Mouse (Mus musculus): ENCODE measurements around the gene Colgalt2. TPM values are rescaled to one million over a fixed set of nuclear protein-coding genes. Genes with fewer than 3 reads are reported as not detected.

Gene Colgalt2
- polyA plus RNA-seq, 1 experiment from 2014 or later, result 1.4 TPM

GRCm38 (mm10) chr1:152458996-152459395 is 59.4 kb downstream of the Colgalt2 start:
- Histone ChIP-seq H3K27me3 (replicated peaks) (no peaks in the 10 kb centered on the region), H3K4me3 (replicated peaks) (no peak overlapping the region), H3K4me2 (replicated peaks) (no peak overlapping the region), H3K4me1 (replicated peaks) (no peaks in the 10 kb centered on the region; the same call in 1 of the 2 replicates), H3K9ac (no peak overlapping the region), H3K36me3 (no peaks in the 10 kb centered on the region), H3K9me3 (no peaks in the 10 kb centered on the region), H3K27ac (no peak overlapping the region)
- ATAC-seq, result no peak
- 91% methylated on average over 7 of the region's 7 CpGs for WGBS

DNA sequence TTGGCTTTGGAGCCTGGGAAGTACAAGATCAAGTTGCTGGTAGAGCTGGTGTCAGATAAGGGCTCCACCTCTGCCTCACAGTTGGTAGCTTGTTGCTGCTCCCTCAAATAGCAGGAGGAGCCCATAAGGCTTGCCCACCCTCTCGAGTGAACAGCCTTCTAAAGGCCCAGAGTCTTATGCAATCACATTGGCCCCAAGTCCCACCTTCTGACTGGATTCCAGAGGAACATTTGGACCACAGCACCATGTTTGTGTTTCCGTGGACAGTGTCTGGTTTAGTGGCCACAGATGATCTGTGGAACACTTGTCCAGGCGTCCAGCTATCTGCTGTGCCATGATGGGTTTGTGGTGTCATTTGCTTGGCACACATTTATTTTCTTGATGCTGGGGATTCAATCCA is 61.3 kb downstream of the Colgalt2 start:
- Histone ChIP-seq H3K27ac (no peak overlapping the region), H3K36me3 (no peaks in the 10 kb centered on the region), H3K4me1 (replicated peaks) (no peaks in the 10 kb centered on the region; the same call in 1 of the 2 replicates), H3K4me2 (replicated peaks) (no peak overlapping the region), H3K27me3 (replicated peaks) (no peaks in the 10 kb centered on the region), H3K4me3 (replicated peaks) (no peak overlapping the region), H3K9me3 (no peaks in the 10 kb centered on the region), H3K9ac (no peak overlapping the region)
- 80% methylated on average over 3 of the region's 3 CpGs for WGBS
- ATAC-seq, result no peak

DNA sequence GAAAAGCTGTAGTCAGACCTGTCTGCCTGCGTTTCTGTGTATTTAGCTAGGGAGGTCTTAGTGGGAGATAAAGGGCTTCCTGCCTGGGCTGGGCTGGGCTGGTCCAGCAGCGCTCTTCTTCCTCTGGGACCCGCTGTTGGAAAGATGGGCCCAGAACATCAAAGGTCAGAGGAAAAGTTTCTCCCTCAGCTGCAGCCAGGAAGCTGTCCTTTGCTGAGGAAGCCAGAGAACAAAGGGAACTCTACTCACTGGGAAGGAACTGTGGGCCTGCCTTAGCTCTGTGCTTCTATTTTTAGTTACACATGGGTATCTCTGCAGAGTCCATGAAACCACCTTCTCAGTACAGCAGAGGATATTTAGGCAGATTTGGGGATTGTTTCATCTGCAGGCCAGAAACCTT is 62.2 kb downstream of the Colgalt2 start:
- peak; percentile 36; the same call in 1 of the 2 replicates for ATAC-seq
- H3K36me3 ChIP-seq, result no peaks in the 10 kb centered on the region
- H3K4me3 ChIP-seq (replicated peaks), result no peak overlapping the region
- no peak overlapping the region for H3K4me2 ChIP-seq (replicated peaks)
- 27% methylated on average over 3 of the region's 3 CpGs for WGBS
- H3K27me3 ChIP-seq (replicated peaks), result no peaks in the 10 kb centered on the region
- no peaks in the 10 kb centered on the region for H3K9me3 ChIP-seq
- H3K4me1 ChIP-seq (replicated peaks), result no peaks in the 10 kb centered on the region; the same call in 1 of the 2 replicates
- H3K9ac ChIP-seq, result no peak overlapping the region
- H3K27ac ChIP-seq, result no peak overlapping the region

DNA sequence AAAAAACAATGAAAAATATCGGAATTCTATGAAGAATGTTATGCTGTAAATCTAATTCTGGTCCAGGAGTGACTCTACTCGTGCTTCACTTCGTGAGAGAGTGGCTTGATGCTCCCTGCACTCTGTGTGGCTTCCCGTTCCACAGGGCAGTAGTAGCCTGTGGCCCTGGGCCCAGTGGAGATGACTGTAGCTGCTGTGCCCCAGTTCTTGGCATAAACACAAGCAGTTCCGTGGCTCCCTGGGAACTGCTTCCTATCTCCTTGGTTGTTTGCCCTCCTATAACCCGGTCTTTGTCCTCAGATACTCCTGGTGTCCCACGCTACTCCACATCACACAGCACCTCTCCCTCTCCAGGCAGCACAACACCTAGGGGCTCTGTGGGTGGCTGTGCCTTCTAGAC is 62.7 kb downstream of the Colgalt2 start:
- no peaks in the 10 kb centered on the region for H3K36me3 ChIP-seq
- H3K27me3 ChIP-seq (replicated peaks), result no peaks in the 10 kb centered on the region
- H3K4me3 ChIP-seq (replicated peaks), result no peak overlapping the region
- H3K4me1 ChIP-seq (replicated peaks), result no peaks in the 10 kb centered on the region; the same call in 1 of the 2 replicates
- H3K9ac ChIP-seq, result no peak overlapping the region
- no peaks in the 10 kb centered on the region for H3K9me3 ChIP-seq
- H3K27ac ChIP-seq, result no peak overlapping the region
- 69% methylated on average over 7 of the region's 7 CpGs for whole genome bisulfite sequencing
- no peak overlapping the region for H3K4me2 ChIP-seq (replicated peaks)
- no peak for ATAC-seq

GRCm38 (mm10) chr1:152466280-152466679 is 66.7 kb downstream of the Colgalt2 start:
- Histone ChIP-seq H3K4me2 (replicated peaks) (no peak overlapping the region), H3K27ac (no peak overlapping the region), H3K9ac (no peak overlapping the region), H3K36me3 (no peaks in the 10 kb centered on the region), H3K27me3 (replicated peaks) (no peaks in the 10 kb centered on the region), H3K4me3 (replicated peaks) (no peak overlapping the region), H3K9me3 (no peaks in the 10 kb centered on the region), H3K4me1 (replicated peaks) (no peaks in the 10 kb centered on the region; the same call in 1 of the 2 replicates)
- WGBS, result 21% methylated on average over 3 of the region's 3 CpGs
- peak; percentile 55; the same call in 1 of the 2 replicates for ATAC-seq

DNA sequence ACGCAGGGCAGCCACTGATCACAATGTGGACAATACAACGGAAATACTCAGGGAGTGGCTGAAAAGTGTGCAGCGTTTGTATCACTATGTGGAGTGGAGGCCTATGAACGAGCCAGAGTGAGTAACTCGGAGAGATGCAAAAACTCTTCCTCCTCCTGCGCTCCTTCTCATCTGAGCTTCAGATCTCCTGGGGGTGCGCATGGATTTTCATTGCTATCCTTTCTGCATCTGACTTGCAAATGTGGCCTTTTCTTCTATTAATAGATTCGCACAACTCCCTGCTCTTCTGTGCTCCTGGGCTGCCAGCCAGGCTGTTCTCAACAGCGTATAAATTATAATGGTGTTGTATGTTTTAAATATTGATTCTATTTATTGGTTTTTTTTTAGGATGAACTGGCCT is 68.8 kb downstream of the Colgalt2 start:
- H3K27me3 ChIP-seq (replicated peaks), result no peaks in the 10 kb centered on the region
- H3K36me3 ChIP-seq, result no peaks in the 10 kb centered on the region
- no peak overlapping the region for H3K4me2 ChIP-seq (replicated peaks)
- H3K27ac ChIP-seq, result no peak overlapping the region
- no peaks in the 10 kb centered on the region for H3K9me3 ChIP-seq
- 76% methylated on average over 9 of the region's 9 CpGs for WGBS
- H3K9ac ChIP-seq, result no peak overlapping the region
- no peak overlapping the region for H3K4me3 ChIP-seq (replicated peaks)
- ATAC-seq, result no peak
- no peaks in the 10 kb centered on the region for H3K4me1 ChIP-seq (replicated peaks)

DNA sequence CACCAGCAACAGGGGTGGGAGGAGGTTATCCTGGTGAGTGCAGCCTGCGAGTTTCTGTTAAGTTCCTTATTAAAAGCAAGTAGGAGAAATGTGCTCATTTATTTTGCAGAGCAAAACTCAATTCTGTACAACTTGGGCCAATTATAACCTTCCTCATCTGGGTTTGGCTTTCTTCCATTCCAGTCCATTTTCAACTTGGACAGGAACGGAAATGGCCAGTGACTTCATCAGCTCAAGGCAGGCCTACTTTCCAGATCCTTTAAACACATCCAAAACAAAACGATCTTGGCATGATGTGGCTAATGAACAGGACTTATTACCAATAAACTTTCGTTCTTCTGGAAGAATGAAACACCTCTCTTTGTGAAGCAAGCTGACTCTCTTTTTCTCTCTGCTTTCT is 76.5 kb downstream of the Colgalt2 start:
- Histone ChIP-seq H3K36me3 (no peaks in the 10 kb centered on the region), H3K27ac (no peak overlapping the region), H3K4me1 (replicated peaks) (no peaks in the 10 kb centered on the region), H3K27me3 (replicated peaks) (no peaks in the 10 kb centered on the region), H3K9ac (no peak overlapping the region), H3K9me3 (no peaks in the 10 kb centered on the region), H3K4me2 (replicated peaks) (no peak overlapping the region), H3K4me3 (replicated peaks) (no peak overlapping the region)
- no peak for ATAC-seq
- 79% methylated on average over 4 of the region's 4 CpGs for WGBS

DNA sequence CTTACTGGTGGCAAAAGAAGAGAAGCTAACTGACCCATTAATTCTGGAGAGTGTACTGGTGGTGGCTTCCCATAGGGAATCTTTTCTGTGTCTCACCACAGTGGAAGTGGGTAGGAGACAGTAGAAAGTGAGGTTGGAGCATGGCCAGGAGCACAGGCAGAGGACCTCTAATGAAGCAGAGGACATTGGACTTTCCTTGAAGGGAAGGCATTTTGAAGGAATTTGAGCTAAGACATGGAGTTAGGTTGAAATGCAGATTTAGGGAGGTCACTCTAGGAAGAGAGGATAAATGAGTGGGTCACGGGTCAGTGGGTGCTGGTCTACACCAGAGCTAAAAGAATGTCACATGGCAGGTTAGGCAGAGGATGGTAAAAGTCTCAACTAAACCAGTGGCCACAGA is 91.2 kb downstream of the Colgalt2 start:
- H3K9ac ChIP-seq, result no peak overlapping the region
- no peaks in the 10 kb centered on the region for H3K27me3 ChIP-seq (replicated peaks)
- 80% methylated on average over 1 of the region's 1 CpGs for WGBS
- no peak overlapping the region for H3K4me3 ChIP-seq (replicated peaks)
- no peak overlapping the region for H3K4me2 ChIP-seq (replicated peaks)
- no peak for ATAC-seq
- H3K4me1 ChIP-seq (replicated peaks), result no peaks in the 10 kb centered on the region
- no peaks in the 10 kb centered on the region for H3K36me3 ChIP-seq
- H3K9me3 ChIP-seq, result no peaks in the 10 kb centered on the region
- no peak overlapping the region for H3K27ac ChIP-seq

GRCm38 (mm10) chr1:152492258-152492657 is 92.6 kb downstream of the Colgalt2 start:
- H3K9me3 ChIP-seq, result no peaks in the 10 kb centered on the region
- H3K27ac ChIP-seq, result no peak overlapping the region
- no peak overlapping the region for H3K4me2 ChIP-seq (replicated peaks)
- no peak for ATAC-seq
- no peaks in the 10 kb centered on the region for H3K27me3 ChIP-seq (replicated peaks)
- no peak overlapping the region for H3K4me3 ChIP-seq (replicated peaks)
- H3K9ac ChIP-seq, result no peak overlapping the region
- WGBS, result 90% methylated on average over 1 of the region's 1 CpGs
- peaks cover under 1% of the 10 kb centered on the region; the same call in 1 of the 2 replicates for H3K4me1 ChIP-seq (replicated peaks)
- no peaks in the 10 kb centered on the region for H3K36me3 ChIP-seq

DNA sequence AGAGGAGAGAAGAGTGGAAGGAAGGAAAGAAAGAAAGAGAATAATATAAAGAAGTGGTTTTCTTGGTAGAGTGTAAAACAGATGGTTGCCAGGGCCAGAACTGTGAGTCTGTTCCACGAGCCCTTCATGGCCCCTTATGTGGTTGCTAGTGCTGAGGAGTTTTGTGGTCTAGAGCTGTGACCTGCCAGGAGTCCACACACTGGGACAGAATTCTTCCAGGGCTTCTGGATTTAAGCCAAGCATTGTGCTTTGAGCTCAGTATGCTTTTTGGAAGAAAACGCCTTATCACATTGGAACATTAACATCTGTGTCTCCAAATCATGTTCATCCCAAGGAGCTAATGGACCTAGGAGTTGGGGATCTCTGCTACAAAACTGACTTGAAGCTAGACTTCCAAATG is 97.2 kb downstream of the Colgalt2 start:
- Histone ChIP-seq H3K9me3 (no peaks in the 10 kb centered on the region), H3K4me1 (replicated peaks) (peaks cover 7% of the 10 kb centered on the region), H3K4me2 (replicated peaks) (no peak overlapping the region), H3K27ac (no peak overlapping the region), H3K36me3 (no peaks in the 10 kb centered on the region), H3K9ac (no peak overlapping the region), H3K4me3 (replicated peaks) (no peak overlapping the region), H3K27me3 (replicated peaks) (no peaks in the 10 kb centered on the region)
- 70% methylated on average over 2 of the region's 2 CpGs for WGBS
- no peak for ATAC-seq

DNA sequence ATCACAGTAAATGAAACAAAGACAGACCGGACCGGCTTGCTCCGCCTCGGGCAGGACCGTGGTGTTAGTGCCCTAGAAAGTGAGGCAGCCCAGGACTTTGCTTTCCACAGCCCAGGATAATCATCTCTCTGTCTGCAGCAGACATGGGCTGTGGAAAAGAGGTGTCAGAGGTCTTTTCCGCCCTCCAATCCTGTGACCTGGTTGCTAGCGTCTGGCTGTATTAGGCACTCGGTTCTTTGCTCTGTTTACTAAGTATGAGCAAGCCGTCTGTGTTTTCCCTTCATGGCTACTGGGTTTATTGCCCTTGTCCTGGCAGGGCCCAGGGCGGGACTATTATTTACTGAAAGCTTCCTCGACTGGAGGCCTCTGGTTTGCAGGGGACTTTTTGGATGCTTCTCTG is 98.0 kb downstream of the Colgalt2 start:
- 17% methylated on average over 11 of the region's 11 CpGs for WGBS
- peak; percentile 81 for ATAC-seq

GRCm38 (mm10) chr1:152499802-152500201 is 100.2 kb downstream of the Colgalt2 start:
- H3K9ac ChIP-seq, result no peak overlapping the region
- H3K27ac ChIP-seq, result no peak overlapping the region
- H3K4me3 ChIP-seq (replicated peaks), result no peak overlapping the region
- H3K4me2 ChIP-seq (replicated peaks), result no peak overlapping the region
- no peaks in the 10 kb centered on the region for H3K27me3 ChIP-seq (replicated peaks)
- peaks cover 7% of the 10 kb centered on the region for H3K4me1 ChIP-seq (replicated peaks)
- H3K36me3 ChIP-seq, result no peaks in the 10 kb centered on the region
- ATAC-seq, result no peak
- no peaks in the 10 kb centered on the region for H3K9me3 ChIP-seq
- WGBS, result 73% methylated on average over 12 of the region's 12 CpGs

More for the DNA sequence above, 98.0 kb downstream of the Colgalt2 start:
- H3K27me3 ChIP-seq (replicated peaks), result no peaks in the 10 kb centered on the region
- 0 out of 2 replicates have a peak overlapping the region, but pooled peaks have one; percentile 9 for H3K4me3 ChIP-seq (replicated peaks)
- H3K4me1 ChIP-seq (replicated peaks), result peaks cover 7% of the 10 kb centered on the region
- H3K9ac ChIP-seq, result peak overlapping the region; percentile 17; the same call in 1 of the 2 replicates
- no peaks in the 10 kb centered on the region for H3K36me3 ChIP-seq
- H3K9me3 ChIP-seq, result no peaks in the 10 kb centered on the region
- H3K27ac ChIP-seq, result peak overlapping the region; percentile 44; the same call in 1 of the 2 replicates
- peak overlapping the region; percentile 50 for H3K4me2 ChIP-seq (replicated peaks)

DNA sequence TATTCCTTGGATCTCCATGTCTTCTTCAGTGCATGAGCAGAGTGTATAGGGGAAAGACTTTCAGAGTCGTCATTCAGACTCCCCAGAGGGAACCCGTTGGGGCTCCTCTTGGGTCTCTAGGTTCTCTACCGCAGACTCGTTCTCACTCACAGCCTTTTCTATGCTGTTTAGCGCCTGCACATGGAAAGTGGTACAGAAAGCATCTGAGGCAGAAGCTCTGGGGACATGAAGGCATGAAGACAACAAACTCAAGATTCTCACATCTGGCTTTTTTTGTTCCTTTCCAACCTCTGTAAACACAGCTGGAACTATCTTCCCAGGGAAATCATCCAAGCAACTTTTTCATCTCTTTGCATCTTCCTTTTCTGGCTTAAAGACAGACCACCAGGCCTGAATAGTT is 106.5 kb downstream of the Colgalt2 start:
- Histone ChIP-seq H3K27ac (no peak overlapping the region), H3K4me1 (replicated peaks) (no peaks in the 10 kb centered on the region), H3K9ac (no peak overlapping the region), H3K4me3 (replicated peaks) (no peak overlapping the region), H3K36me3 (no peaks in the 10 kb centered on the region), H3K9me3 (no peaks in the 10 kb centered on the region), H3K27me3 (replicated peaks) (no peaks in the 10 kb centered on the region), H3K4me2 (replicated peaks) (no peak overlapping the region)
- 81% methylated on average over 5 of the region's 5 CpGs for WGBS
- no peak for ATAC-seq
